In genomic region chr11:11711748-11712147, GRCm38 (mm10) we compare ENCODE assay signal across 12 mouse cellular contexts. TPM values are rescaled to one million over a fixed set of nuclear protein-coding genes. Genes with fewer than 3 reads are reported as not detected.
DNase-seq lines count a peak whose midpoint lies in the region; ATAC-seq lines count a peak whose summit lies in the region.
"Had no signal": no experiment of that assay in that cellular context is flagged by ENCODE, and none has a peak within 500 bp of the region (broad histone marks: within the 10 kb centered on the region; RNA-seq: fewer than 3 reads in every experiment).

No protein-coding gene starts in this region.

- H3K36me3 ChIP-seq in splenic B cell, adult 2 months (ENCODE audit: control insufficient read depth, insufficient read depth, low read length, poor library complexity, severe bottlenecking) = peaks cover 34% of the 10 kb centered on the region
- H3K36me3 ChIP-seq: embryonic facial prominence, embryonic 10.5 days had no signal

- no peak for DNase-seq in frontal cortex, postnatal 14 days (ENCODE audit: low spot score in 2 of 2)
- DNase-seq in splenic B cell, adult 2 months (ENCODE audit: low read depth, low spot score) = peak; percentile 51
- no peak for DNase-seq in adrenal gland, postnatal 36 days
- DNase-seq in layer of hippocampus, adult 18-20 months (ENCODE audit: low spot score in 2 of 2) = no peak
- no peak for DNase-seq in kidney, postnatal 4 days
- DNase-seq: cerebellum, postnatal 10 days; heart, adult 2 months; kidney, adult 8-10 months had no signal

- no peaks in the 10 kb centered on the region for H3K27me3 ChIP-seq in splenic B cell, adult 2 months (ENCODE audit: control insufficient read depth, insufficient read depth, low read length, poor library complexity, severe bottlenecking)

- ATAC-seq in frontal cortex, adult (ENCODE audit: low TSS enrichment) = 0 out of 2 replicates have a peak, but pooled peaks have one; percentile 33
- peak; percentile 83 for ATAC-seq in CD4-positive, CD25-positive, alpha-beta regulatory T cell, adult 4 months
- peak; percentile 85 for ATAC-seq in inflammation-experienced regulatory T-cells, adult 6 months

RNA-seq across cellular contexts. Expression of gene Ikzf1, which starts 26.9 kb away (rescaled TPM):
- 100 to 1,000 TPM; 130 to 149 TPM for polyA plus RNA-seq in CD4-positive, CD25-positive, alpha-beta regulatory T cell, adult 4 months (2017; shearing (Covaris generic))
- polyA plus RNA-seq in inflammation-experienced regulatory T-cells, adult 6 months (2017; shearing (Covaris generic)) = 100 to 1,000 TPM; 134 to 138 (median 138) TPM
- 1 to 10 TPM; 1.8 to 2.5 TPM for total RNA-seq in adrenal gland, postnatal 36 days (2021)
- total RNA-seq in layer of hippocampus, adult 18-20 months (2021) = 1 to 10 TPM; 3.7 to 3.9 TPM

Comparison
In these comparisons a context has a peak if more than half of its experiments do, and no peak if none do; other contexts are left out.
1. ATAC-seq: peak in every context shown above with its lines; median percentile 85 in inflammation-experienced regulatory T-cells, adult 6 months; 83 in CD4-positive, CD25-positive, alpha-beta regulatory T cell, adult 4 months; 33 in frontal cortex, adult.